Mouse (Mus musculus) retina, embryonic 14.5 days (tissue): Measurements from ENCODE around the gene Opa3.

ENCODE experiments used
- DNase-seq: peaks from one replicate; pipeline ENCODE4 v3.0.0-alpha.2; 2015; ENCODE audit warnings: low spot score

Opa3 gene

GRCm38 (mm10) chr7:19281680-19282304 is 53.7 kb downstream of the Opa3 start:
- DNase-seq: peak; percentile 61

- peak; percentile 94 for DNase-seq
Measured at GRCm38 (mm10) chr7:19282385-19282784, 54.3 kb downstream of the Opa3 start, which contains the start of gene Rtn2. TSS of gene Rtn2 (plus strand) at chr7:19282624.

- peak; percentile 70 for DNase-seq
Measured at GRCm38 (mm10) chr7:19282791-19283405, 54.8 kb downstream of the Opa3 start.

GRCm38 (mm10) chr7:19283406-19283804 is 55.3 kb downstream of the Opa3 start:
- DNase-seq: no peak

- peak; percentile 80 for DNase-seq
Measured at GRCm38 (mm10) chr7:19284763-19285162, 56.6 kb downstream of the Opa3 start.

- peak; percentile 44 for DNase-seq
Measured at GRCm38 (mm10) chr7:19290969-19291596, 62.9 kb downstream of the Opa3 start.

GRCm38 (mm10) chr7:19295503-19296185 is 67.5 kb downstream of the Opa3 start:
- peak; percentile 99 for DNase-seq

GRCm38 (mm10) chr7:19297034-19297433 is 68.9 kb downstream of the Opa3 start:
- no peak for DNase-seq

GRCm38 (mm10) chr7:19297794-19298193 is 69.7 kb downstream of the Opa3 start:
- no peak for DNase-seq

GRCm38 (mm10) chr7:19299194-19299593 is 71.1 kb downstream of the Opa3 start:
- DNase-seq: peak; percentile 82

- DNase-seq: peak; percentile 95
Measured at GRCm38 (mm10) chr7:19300501-19301421, 72.6 kb downstream of the Opa3 start.

GRCm38 (mm10) chr7:19301461-19302263 is 73.5 kb downstream of the Opa3 start:
- no peak for DNase-seq

- no peak for DNase-seq
Measured at GRCm38 (mm10) chr7:19302264-19303045, 74.3 kb downstream of the Opa3 start.

- DNase-seq: no peak
Measured at GRCm38 (mm10) chr7:19303046-19303305, 74.8 kb downstream of the Opa3 start.

- peak; percentile 88 for DNase-seq
Measured at GRCm38 (mm10) chr7:19303770-19304169, 75.6 kb downstream of the Opa3 start.

- DNase-seq: no peak
Measured at GRCm38 (mm10) chr7:19304501-19305412, 76.6 kb downstream of the Opa3 start.

GRCm38 (mm10) chr7:19305413-19305735 is 77.2 kb downstream of the Opa3 start:
- DNase-seq: no peak
